Mouse (Mus musculus): ENCODE measurements around the gene Rit1. TPM values are rescaled to one million over a fixed set of nuclear protein-coding genes. Genes with fewer than 3 reads are reported as not detected.

Rit1 gene
- polyA plus RNA-seq, 2 experiments, result 20.3 to 31.6 TPM

DNA sequence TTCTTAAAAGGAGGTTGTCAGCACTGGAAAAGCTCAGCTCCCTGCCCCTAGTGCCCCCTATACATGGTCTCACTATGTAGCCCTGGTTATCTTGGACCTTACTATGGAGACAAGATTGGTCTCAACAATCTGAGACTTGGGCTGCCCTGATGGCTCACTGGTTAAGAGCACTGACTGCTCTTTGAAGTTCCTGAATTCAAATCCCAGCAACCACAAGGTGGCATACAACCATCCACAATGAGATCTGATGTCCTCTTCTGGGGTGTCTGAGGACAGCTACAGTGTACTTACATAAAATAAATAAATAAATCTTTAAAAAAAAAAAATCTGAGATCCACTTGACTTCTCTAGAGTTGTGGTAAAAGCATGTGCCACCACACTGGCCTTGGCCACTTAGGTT, 21.1 kb upstream of the Rit1 start:
- no peak overlapping the region for H3K4me2 ChIP-seq (ENCODE audit: low read depth)
- peaks cover 95% of the 10 kb centered on the region for H3K36me3 ChIP-seq (replicated peaks; ENCODE audit: control insufficient read depth, insufficient read depth, low read depth)
- TF ChIP-seq EP300 (IDR thresholded peaks at IDR 0.05; ENCODE audit: low read depth), result no peak
- TF ChIP-seq CTCF (IDR thresholded peaks at IDR 0.05; ENCODE audit: low read depth), result no peak
- no peaks in the 10 kb centered on the region for H3K27me3 ChIP-seq (ENCODE audit: control insufficient read depth, insufficient read depth, low read length)
- no peak for DNase-seq (ENCODE audit: low read depth in 3 of 3, low spot score in 3 of 3)
- H3K4me3 ChIP-seq (ENCODE audit: insufficient read depth in 1 of 2, low read depth in 2 of 2, low read length in 2 of 2), result no peak overlapping the region
- no peaks in the 10 kb centered on the region for H3K9me3 ChIP-seq (ENCODE audit: control insufficient read depth, low read length)
- no peak overlapping the region for H3K27ac ChIP-seq
- H3K4me1 ChIP-seq (replicated peaks; ENCODE audit: control insufficient read depth in 2 of 2, insufficient read depth in 2 of 2, low read length in 1 of 2), result no peaks in the 10 kb centered on the region
- no peak overlapping the region for H3K9ac ChIP-seq (replicated peaks)
- ATAC-seq (ENCODE audit: insufficient read depth), result no peak

DNA sequence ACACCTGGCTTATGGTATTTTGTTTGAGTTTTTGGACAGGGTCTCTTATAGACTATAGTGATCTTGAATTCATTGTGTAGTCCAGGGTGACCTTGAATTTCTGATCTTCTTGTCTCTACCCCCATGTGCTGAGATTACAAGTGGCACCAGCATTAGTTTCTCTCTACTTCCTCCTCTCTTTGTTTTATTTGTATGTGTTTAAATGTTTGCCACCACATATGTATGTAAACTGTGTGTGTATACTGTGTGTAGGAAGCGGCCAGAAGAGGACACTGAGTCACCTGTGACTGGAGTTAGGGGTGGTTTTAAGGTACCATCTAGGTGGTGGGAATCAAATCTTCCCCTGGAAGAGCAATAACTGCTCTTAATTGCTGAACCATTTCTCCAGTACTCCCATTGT, 18.6 kb upstream of the Rit1 start:
- Histone ChIP-seq H3K9me3 (ENCODE audit: control insufficient read depth, low read length) (no peaks in the 10 kb centered on the region), H3K27ac (no peak overlapping the region), H3K4me3 (ENCODE audit: insufficient read depth in 1 of 2, low read depth in 2 of 2, low read length in 2 of 2) (no peak overlapping the region), H3K4me2 (ENCODE audit: low read depth) (no peak overlapping the region), H3K36me3 (replicated peaks; ENCODE audit: control insufficient read depth, insufficient read depth, low read depth) (peaks cover 90% of the 10 kb centered on the region), H3K4me1 (replicated peaks; ENCODE audit: control insufficient read depth in 2 of 2, insufficient read depth in 2 of 2, low read length in 1 of 2) (no peaks in the 10 kb centered on the region), H3K27me3 (ENCODE audit: control insufficient read depth, insufficient read depth, low read length) (no peaks in the 10 kb centered on the region), H3K9ac (replicated peaks) (no peak overlapping the region)
- no peak for TF ChIP-seq CTCF (IDR thresholded peaks at IDR 0.05; ENCODE audit: low read depth)
- TF ChIP-seq EP300 (IDR thresholded peaks at IDR 0.05; ENCODE audit: low read depth), result no peak
- no peak for ATAC-seq (ENCODE audit: insufficient read depth)
- no peak for DNase-seq (ENCODE audit: low read depth in 3 of 3, low spot score in 3 of 3)
- WGBS (ENCODE audit: insufficient replicate concordance), result 80% methylated on average over 1 of the region's 1 CpGs

DNA sequence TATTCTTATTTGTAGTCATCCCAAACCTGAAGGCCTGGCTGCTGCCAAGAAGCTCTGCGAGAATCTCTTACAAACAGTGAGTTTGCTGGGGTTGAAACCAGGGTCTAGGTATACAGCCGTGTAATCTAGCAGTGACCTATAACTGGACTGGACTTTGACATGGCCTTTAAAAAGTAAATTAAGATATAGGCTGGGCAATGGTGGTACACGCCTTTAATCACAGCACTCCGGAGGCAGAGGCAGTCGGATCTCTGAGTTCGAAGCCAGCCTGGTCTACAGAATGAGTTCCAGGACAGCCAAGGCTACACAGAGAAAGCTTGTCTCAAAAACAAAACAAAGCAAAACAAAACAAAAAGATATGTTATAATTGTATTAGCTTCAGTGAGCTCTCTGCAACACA, 17.8 kb upstream of the Rit1 start:
- Histone ChIP-seq H3K9ac (replicated peaks) (no peak overlapping the region), H3K4me3 (ENCODE audit: insufficient read depth in 1 of 2, low read depth in 2 of 2, low read length in 2 of 2) (no peak overlapping the region), H3K4me2 (ENCODE audit: low read depth) (no peak overlapping the region), H3K36me3 (replicated peaks; ENCODE audit: control insufficient read depth, insufficient read depth, low read depth) (peaks cover 87% of the 10 kb centered on the region), H3K4me1 (replicated peaks; ENCODE audit: control insufficient read depth in 2 of 2, insufficient read depth in 2 of 2, low read length in 1 of 2) (no peaks in the 10 kb centered on the region), H3K9me3 (ENCODE audit: control insufficient read depth, low read length) (no peaks in the 10 kb centered on the region), H3K27me3 (ENCODE audit: control insufficient read depth, insufficient read depth, low read length) (no peaks in the 10 kb centered on the region), H3K27ac (no peak overlapping the region)
- TF ChIP-seq EP300 (IDR thresholded peaks at IDR 0.05; ENCODE audit: low read depth), result no peak
- no peak for TF ChIP-seq CTCF (IDR thresholded peaks at IDR 0.05; ENCODE audit: low read depth)
- DNase-seq (ENCODE audit: low read depth in 3 of 3, low spot score in 3 of 3) (no peak), ATAC-seq (ENCODE audit: insufficient read depth) (no peak)
- WGBS (ENCODE audit: insufficient replicate concordance), result 89% methylated on average over 6 of the region's 6 CpGs

DNA sequence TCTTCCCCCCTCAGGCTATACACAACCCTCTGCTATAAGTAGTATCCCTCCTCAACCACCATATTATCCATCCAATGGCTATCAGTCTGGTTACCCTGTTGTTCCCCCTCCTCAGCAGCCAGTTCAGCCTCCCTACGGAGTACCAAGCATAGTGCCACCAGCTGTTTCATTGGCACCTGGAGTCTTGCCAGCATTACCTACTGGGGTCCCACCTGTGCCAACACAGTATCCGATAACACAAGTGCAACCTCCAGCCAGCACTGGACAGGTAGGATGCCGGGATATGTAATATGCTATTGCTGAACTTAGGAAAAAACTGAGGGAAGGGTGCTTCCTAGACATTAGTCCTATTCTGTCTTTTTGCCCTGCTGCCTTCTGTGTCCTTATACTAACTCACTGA, 16.4 kb upstream of the Rit1 start:
- Histone ChIP-seq H3K4me2 (ENCODE audit: low read depth) (no peak overlapping the region), H3K27me3 (ENCODE audit: control insufficient read depth, insufficient read depth, low read length) (no peaks in the 10 kb centered on the region), H3K27ac (no peak overlapping the region), H3K9ac (replicated peaks) (no peak overlapping the region), H3K4me1 (replicated peaks; ENCODE audit: control insufficient read depth in 2 of 2, insufficient read depth in 2 of 2, low read length in 1 of 2) (no peaks in the 10 kb centered on the region), H3K4me3 (ENCODE audit: insufficient read depth in 1 of 2, low read depth in 2 of 2, low read length in 2 of 2) (no peak overlapping the region), H3K36me3 (replicated peaks; ENCODE audit: control insufficient read depth, insufficient read depth, low read depth) (peaks cover 85% of the 10 kb centered on the region), H3K9me3 (ENCODE audit: control insufficient read depth, low read length) (no peaks in the 10 kb centered on the region)
- 88% methylated on average over 3 of the region's 3 CpGs for WGBS (ENCODE audit: insufficient replicate concordance)
- no peak for TF ChIP-seq CTCF (IDR thresholded peaks at IDR 0.05; ENCODE audit: low read depth)
- no peak for TF ChIP-seq EP300 (IDR thresholded peaks at IDR 0.05; ENCODE audit: low read depth)
- no peak for DNase-seq (ENCODE audit: low read depth in 3 of 3, low spot score in 3 of 3)
- ATAC-seq (ENCODE audit: insufficient read depth), result no peak

DNA sequence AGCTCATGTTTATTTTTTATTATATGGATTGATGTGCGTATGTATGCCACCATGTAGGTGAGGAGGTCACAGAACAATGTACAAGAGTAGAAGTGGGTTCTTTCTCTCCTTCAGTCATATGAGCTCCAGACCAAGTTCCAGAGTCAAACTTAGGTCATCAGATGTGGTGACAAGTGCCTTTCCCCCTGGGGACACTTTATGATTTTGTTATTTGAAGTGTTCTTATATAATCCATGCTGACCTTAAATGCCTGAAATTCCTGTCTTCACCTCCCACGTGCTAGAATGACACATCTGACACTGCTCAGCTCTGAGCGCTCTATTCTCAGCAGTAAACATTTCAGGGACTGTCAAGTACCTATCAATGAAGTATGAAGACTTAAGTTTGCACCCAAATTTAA, 15.4 kb upstream of the Rit1 start:
- H3K27me3 ChIP-seq (ENCODE audit: control insufficient read depth, insufficient read depth, low read length), result no peaks in the 10 kb centered on the region
- no peak overlapping the region for H3K27ac ChIP-seq
- H3K4me2 ChIP-seq (ENCODE audit: low read depth), result no peak overlapping the region
- no peak for DNase-seq (ENCODE audit: low read depth in 3 of 3, low spot score in 3 of 3)
- no peak overlapping the region for H3K9ac ChIP-seq (replicated peaks)
- no peaks in the 10 kb centered on the region for H3K9me3 ChIP-seq (ENCODE audit: control insufficient read depth, low read length)
- no peaks in the 10 kb centered on the region for H3K4me1 ChIP-seq (replicated peaks; ENCODE audit: control insufficient read depth in 2 of 2, insufficient read depth in 2 of 2, low read length in 1 of 2)
- H3K4me3 ChIP-seq (ENCODE audit: insufficient read depth in 1 of 2, low read depth in 2 of 2, low read length in 2 of 2), result no peak overlapping the region
- peaks cover 79% of the 10 kb centered on the region for H3K36me3 ChIP-seq (replicated peaks; ENCODE audit: control insufficient read depth, insufficient read depth, low read depth)
- 83% methylated on average over 3 of the region's 3 CpGs for WGBS (ENCODE audit: insufficient replicate concordance)
- TF ChIP-seq EP300 (IDR thresholded peaks at IDR 0.05; ENCODE audit: low read depth), result no peak
- no peak for TF ChIP-seq CTCF (IDR thresholded peaks at IDR 0.05; ENCODE audit: low read depth)
- no peak for ATAC-seq (ENCODE audit: insufficient read depth)
